Mouse (Mus musculus): ENCODE results near the gene Suox.

Gene Suox

DNA sequence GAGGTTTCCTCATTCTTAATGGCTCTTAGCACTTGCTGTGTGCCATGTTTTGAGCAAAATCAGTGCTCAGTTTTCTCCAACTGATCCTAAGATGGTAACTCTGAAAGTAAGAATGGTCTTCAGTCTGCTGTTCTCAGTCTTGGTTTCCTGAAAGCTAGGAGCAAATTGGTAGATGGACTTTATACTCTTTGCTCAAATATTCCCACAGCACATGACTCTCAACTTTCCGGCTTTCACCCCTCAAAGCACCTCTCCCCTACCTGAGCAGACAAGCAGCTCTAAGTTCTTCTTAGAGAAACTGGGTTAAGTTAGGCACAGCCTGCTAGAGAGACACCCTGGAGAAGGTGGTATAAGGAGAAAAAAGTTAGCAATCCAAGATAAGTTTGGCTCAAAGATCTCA, 17.1 kb downstream of the Suox start:
- H3K4me3 ChIP-seq (replicated peaks; ENCODE audit: low read length), result no peak overlapping the region
- TF ChIP-seq CTCF (conservative IDR thresholded peaks at IDR 0.05; ENCODE audit: low read length), result no peak
- TF ChIP-seq NANOG (IDR thresholded peaks at IDR 0.05; ENCODE audit: borderline replicate concordance, low read length), result no peak
- TF ChIP-seq POU5F1 (IDR thresholded peaks at IDR 0.05; ENCODE audit: borderline replicate concordance, low read length), result no peak
- H3K36me3 ChIP-seq (ENCODE audit: insufficient read depth, low read length), result no peaks in the 10 kb centered on the region
- H3K9me3 ChIP-seq (ENCODE audit: low read length), result no peaks in the 10 kb centered on the region
- H3K4me1 ChIP-seq (replicated peaks; ENCODE audit: low read depth, low read length), result peaks cover 34% of the 10 kb centered on the region
- no peaks in the 10 kb centered on the region; the same call in 1 of the 2 replicates for H3K27me3 ChIP-seq (ENCODE audit: insufficient read depth, low read length)

DNA sequence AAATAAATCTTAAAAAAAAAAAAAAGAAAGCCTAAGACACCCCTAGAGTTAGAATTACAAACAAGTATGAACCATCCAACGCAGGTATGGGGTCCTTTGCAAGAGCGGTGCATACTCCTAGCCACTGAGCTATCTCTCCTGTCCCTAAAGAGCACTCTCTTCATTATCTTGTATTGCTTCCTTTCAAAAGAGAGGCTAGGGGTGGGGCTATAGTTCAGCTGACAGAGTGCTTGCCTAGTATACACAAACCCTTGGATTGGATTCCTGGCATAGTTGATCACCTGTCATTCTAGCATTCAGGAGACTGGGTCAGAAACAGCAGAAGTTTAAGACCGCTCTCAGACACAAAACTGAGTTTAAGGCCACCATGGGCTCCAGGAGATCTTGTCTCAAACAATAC, 18.6 kb downstream of the Suox start:
- Histone ChIP-seq H3K27me3 (ENCODE audit: insufficient read depth, low read length) (no peaks in the 10 kb centered on the region; the same call in 1 of the 2 replicates), H3K36me3 (ENCODE audit: insufficient read depth, low read length) (no peaks in the 10 kb centered on the region), H3K4me1 (replicated peaks; ENCODE audit: low read depth, low read length) (peaks cover 37% of the 10 kb centered on the region), H3K4me3 (replicated peaks; ENCODE audit: low read length) (no peak overlapping the region), H3K9me3 (ENCODE audit: low read length) (no peaks in the 10 kb centered on the region)
- no peak for TF ChIP-seq CTCF (conservative IDR thresholded peaks at IDR 0.05; ENCODE audit: low read length)
- TF ChIP-seq NANOG (IDR thresholded peaks at IDR 0.05; ENCODE audit: borderline replicate concordance, low read length), result no peak
- no peak for TF ChIP-seq POU5F1 (IDR thresholded peaks at IDR 0.05; ENCODE audit: borderline replicate concordance, low read length)

DNA sequence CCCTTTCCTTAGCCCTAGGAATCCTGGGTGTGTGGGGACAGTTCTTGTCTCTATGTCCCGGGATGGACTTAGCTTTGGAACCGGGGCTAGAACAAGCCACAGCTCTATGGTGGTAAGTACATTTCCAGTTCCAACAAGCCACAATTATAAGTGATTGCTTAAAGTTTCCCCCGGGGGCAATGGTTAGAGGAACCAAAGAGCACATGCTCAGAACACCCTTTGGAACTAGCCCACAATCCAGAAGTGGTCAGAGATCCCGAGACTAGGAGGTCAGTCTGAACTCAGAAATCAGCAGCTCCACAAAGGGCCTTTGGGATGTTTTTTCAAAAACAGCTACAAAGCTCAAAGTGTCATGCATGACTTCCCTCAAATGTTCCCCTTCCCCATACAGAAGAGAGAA, 20.0 kb downstream of the Suox start:
- Histone ChIP-seq H3K27me3 (ENCODE audit: insufficient read depth, low read length) (no peaks in the 10 kb centered on the region; the same call in 1 of the 2 replicates), H3K36me3 (ENCODE audit: insufficient read depth, low read length) (no peaks in the 10 kb centered on the region), H3K4me1 (replicated peaks; ENCODE audit: low read depth, low read length) (peaks cover 30% of the 10 kb centered on the region), H3K9me3 (ENCODE audit: low read length) (no peaks in the 10 kb centered on the region), H3K4me3 (replicated peaks; ENCODE audit: low read length) (no peak overlapping the region)
- TF ChIP-seq NANOG (IDR thresholded peaks at IDR 0.05; ENCODE audit: borderline replicate concordance, low read length) (no peak), POU5F1 (IDR thresholded peaks at IDR 0.05; ENCODE audit: borderline replicate concordance, low read length) (no peak), CTCF (conservative IDR thresholded peaks at IDR 0.05; ENCODE audit: low read length) (no peak)

DNA sequence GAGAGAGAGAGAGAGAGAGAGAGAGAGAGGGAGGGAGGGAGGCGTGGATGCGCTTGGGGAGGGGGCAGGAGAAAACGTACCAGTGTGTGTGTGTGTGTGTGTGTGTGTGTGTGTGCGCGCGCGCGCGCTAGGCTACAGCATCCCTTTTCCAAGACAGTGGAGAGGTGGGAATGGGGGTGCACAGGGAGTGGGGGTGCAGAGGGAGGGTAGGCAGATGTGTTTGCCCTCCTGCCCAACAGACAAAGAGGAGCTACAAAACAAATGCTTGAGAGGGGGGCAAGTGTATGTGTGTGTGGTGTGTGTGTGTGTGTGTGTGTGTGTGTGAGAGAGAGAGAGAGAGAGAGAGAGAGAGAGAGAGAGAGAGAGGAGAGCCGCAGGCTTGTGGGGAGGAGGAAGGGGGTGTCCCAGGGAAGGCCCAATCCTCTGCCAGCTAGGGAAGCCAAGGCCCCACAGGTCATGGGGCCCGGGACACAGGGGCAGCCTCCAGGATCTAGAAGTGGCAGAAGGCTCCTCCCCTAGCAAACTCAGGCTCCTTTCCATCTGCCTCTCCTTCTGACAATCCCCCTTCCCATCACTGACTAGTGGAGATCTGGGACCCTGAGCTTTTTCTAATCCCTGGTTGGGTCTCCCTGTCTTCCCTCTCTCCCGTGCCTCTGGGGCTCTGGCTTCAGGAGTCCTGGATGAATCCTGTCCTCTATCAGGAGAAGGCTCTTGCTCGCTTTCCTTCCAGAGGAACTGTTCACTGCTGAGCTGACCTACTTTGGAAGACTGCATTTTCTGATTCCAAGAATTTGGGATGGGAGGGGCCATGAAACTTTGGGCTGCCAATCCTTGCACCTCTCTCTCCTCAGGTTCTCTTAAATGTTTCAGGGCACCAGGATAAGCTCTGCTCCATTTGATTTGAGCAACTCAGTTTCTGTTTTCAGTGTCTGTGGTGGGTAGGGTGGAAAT, 27.5 kb downstream of the Suox start:
- no peaks in the 10 kb centered on the region for H3K36me3 ChIP-seq (ENCODE audit: insufficient read depth, low read length)
- H3K4me1 ChIP-seq (replicated peaks; ENCODE audit: low read depth, low read length), result peaks cover 42% of the 10 kb centered on the region
- no peaks in the 10 kb centered on the region for H3K9me3 ChIP-seq (ENCODE audit: low read length)
- 0 out of 2 replicates have a peak overlapping the region, but pooled peaks have one; percentile 29 for H3K4me3 ChIP-seq (replicated peaks; ENCODE audit: low read length)
- H3K27me3 ChIP-seq (ENCODE audit: insufficient read depth, low read length), result peaks cover 58% of the 10 kb centered on the region
- TF ChIP-seq POU5F1 (IDR thresholded peaks at IDR 0.05; ENCODE audit: borderline replicate concordance, low read length) (no peak), CTCF (conservative IDR thresholded peaks at IDR 0.05; ENCODE audit: low read length) (no peak), NANOG (IDR thresholded peaks at IDR 0.05; ENCODE audit: borderline replicate concordance, low read length) (no peak)

DNA sequence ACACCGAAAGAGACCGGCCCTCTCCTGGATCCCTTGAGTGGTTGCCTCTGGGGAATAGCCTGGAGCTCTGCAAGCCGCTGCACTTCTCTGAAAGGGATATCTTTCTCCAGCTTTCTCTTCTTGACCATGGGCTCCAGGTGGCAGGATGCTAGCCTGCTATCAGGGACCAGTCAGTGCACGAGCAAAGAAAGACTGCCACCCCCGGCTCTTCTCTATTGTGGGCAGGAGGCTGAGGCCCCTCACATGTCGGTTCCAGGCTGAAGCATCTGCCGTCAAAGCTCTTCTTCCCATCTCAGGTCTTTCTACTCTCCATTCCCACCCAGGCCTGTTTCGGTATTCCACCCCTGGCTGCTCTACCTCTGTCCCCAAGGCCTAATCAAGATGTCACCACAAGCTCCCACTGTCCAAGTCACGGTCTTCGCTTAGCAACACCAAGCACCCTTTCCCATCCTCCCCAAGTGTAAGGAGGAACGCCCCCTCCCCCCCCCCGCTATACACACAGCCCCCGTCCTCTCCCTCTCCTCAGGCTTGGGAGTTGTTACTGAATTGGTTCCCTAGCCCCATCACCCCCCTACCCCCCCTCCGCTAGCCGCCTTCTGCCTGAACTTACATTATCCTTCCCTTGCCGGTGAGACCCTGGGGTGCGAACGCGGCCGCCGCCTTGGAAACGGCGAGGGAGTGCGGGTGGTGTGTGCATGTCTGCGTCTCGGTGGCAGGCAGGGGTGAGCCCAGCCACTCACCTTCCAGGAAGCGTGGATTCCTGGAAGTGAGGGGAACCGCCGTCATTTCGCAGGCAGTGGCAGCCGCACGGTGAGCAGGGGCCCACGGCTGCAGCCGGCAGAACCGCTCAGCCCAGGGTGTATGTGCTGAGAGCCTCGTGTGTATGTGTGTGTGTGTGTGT, 28.5 kb downstream of the Suox start, which contains the start of gene Ikzf4:
Gene Ikzf4, minus strand, starts transcription at position 881 of the 901 bp plus-strand sequence.
- no peaks in the 10 kb centered on the region for H3K9me3 ChIP-seq (ENCODE audit: low read length)
- TF ChIP-seq CTCF (conservative IDR thresholded peaks at IDR 0.05; ENCODE audit: low read length), result no peak
- no peak for TF ChIP-seq POU5F1 (IDR thresholded peaks at IDR 0.05; ENCODE audit: borderline replicate concordance, low read length)
- no peak for TF ChIP-seq NANOG (IDR thresholded peaks at IDR 0.05; ENCODE audit: borderline replicate concordance, low read length)

DNA sequence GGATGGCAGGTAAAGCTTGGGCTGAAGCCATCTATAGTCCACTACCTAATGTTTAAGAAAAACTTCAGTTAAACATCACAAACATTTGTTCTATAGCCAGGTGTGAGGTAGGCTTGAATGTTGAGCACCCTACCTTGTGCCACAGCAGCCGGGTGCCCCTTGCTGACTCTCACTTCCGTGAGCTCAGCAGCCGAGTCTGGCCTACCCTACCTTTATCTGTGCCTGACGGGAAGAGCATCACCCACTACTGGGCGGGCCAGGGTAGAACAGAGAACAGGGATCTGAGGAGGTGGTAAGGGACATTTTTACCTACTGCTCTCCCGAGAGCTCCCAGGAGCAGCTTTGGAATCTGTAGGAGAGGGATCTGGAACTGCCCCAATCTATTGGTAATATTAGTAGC, 31.1 kb downstream of the Suox start:
- Histone ChIP-seq H3K36me3 (ENCODE audit: insufficient read depth, low read length) (no peaks in the 10 kb centered on the region), H3K9me3 (ENCODE audit: low read length) (no peaks in the 10 kb centered on the region), H3K27me3 (ENCODE audit: insufficient read depth, low read length) (peaks cover 83% of the 10 kb centered on the region), H3K4me3 (replicated peaks; ENCODE audit: low read length) (no peak overlapping the region), H3K4me1 (replicated peaks; ENCODE audit: low read depth, low read length) (peaks cover 62% of the 10 kb centered on the region)
- TF ChIP-seq CTCF (conservative IDR thresholded peaks at IDR 0.05; ENCODE audit: low read length) (no peak), POU5F1 (IDR thresholded peaks at IDR 0.05; ENCODE audit: borderline replicate concordance, low read length) (no peak), NANOG (IDR thresholded peaks at IDR 0.05; ENCODE audit: borderline replicate concordance, low read length) (no peak)

More for the DNA sequence above, 28.5 kb downstream of the Suox start, which contains the start of gene Ikzf4:
- H3K27me3 ChIP-seq (ENCODE audit: insufficient read depth, low read length), result peaks cover 68% of the 10 kb centered on the region
- H3K4me1 ChIP-seq (replicated peaks; ENCODE audit: low read depth, low read length), result peaks cover 52% of the 10 kb centered on the region
- H3K36me3 ChIP-seq (ENCODE audit: insufficient read depth, low read length), result no peaks in the 10 kb centered on the region
- peak within 1 kb of the TSS; percentile 67 for H3K4me3 ChIP-seq (replicated peaks; ENCODE audit: low read length)

DNA sequence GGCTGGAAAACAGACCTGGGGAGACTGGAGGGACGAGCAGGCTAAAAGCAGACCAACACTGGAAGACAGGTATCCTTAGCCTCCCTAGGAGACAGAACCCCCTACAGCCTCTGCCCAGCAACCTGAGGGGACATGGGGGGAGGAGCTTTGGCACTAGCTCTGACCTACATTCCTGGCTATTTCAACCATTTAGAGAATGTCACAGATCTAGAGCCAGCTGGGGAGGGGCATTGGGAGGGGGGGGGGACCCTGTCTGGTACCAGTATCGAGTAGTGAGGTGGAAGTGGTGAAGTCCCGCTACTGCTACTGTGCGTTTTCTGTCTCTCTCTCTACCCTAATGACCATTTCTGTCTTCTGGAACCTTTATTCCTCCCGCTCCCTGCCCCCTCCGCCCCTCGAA, 32.0 kb downstream of the Suox start:
- H3K9me3 ChIP-seq (ENCODE audit: low read length), result no peaks in the 10 kb centered on the region
- H3K36me3 ChIP-seq (ENCODE audit: insufficient read depth, low read length), result no peaks in the 10 kb centered on the region
- TF ChIP-seq NANOG (IDR thresholded peaks at IDR 0.05; ENCODE audit: borderline replicate concordance, low read length) (no peak), POU5F1 (IDR thresholded peaks at IDR 0.05; ENCODE audit: borderline replicate concordance, low read length) (no peak), CTCF (conservative IDR thresholded peaks at IDR 0.05; ENCODE audit: low read length) (no peak)
- peaks cover 66% of the 10 kb centered on the region for H3K4me1 ChIP-seq (replicated peaks; ENCODE audit: low read depth, low read length)
- H3K4me3 ChIP-seq (replicated peaks; ENCODE audit: low read length), result no peak overlapping the region
- H3K27me3 ChIP-seq (ENCODE audit: insufficient read depth, low read length), result peaks cover 74% of the 10 kb centered on the region

DNA sequence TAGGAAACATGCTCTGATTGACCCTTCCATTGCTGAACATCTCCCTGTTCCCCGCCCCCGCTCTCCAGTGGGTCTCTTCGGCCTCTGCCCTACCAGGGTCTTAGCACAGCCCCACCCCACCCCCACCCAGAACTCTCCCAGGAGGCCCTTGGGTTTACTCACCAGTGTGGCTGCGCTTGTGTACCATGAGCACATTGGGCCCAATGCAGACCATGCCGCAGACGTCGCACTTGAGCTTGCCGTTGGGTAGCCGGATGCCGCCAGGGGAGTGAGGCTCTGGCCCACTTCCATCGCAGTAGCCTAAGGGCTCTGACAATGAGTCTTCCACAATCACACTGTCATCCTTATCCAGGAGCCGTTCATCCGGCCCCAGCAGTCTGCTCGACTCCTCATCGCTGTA, 33.0 kb downstream of the Suox start:
- Histone ChIP-seq H3K4me3 (replicated peaks; ENCODE audit: low read length) (peak overlapping the region; percentile 43), H3K4me1 (replicated peaks; ENCODE audit: low read depth, low read length) (peaks cover 66% of the 10 kb centered on the region), H3K27me3 (ENCODE audit: insufficient read depth, low read length) (peaks cover 72% of the 10 kb centered on the region), H3K9me3 (ENCODE audit: low read length) (no peaks in the 10 kb centered on the region), H3K36me3 (ENCODE audit: insufficient read depth, low read length) (no peaks in the 10 kb centered on the region)
- no peak for TF ChIP-seq POU5F1 (IDR thresholded peaks at IDR 0.05; ENCODE audit: borderline replicate concordance, low read length)
- no peak for TF ChIP-seq CTCF (conservative IDR thresholded peaks at IDR 0.05; ENCODE audit: low read length)
- TF ChIP-seq NANOG (IDR thresholded peaks at IDR 0.05; ENCODE audit: borderline replicate concordance, low read length), result no peak
